Mouse (Mus musculus) limb, embryonic 15.5 days (tissue): Measurements from ENCODE around the gene P4ha1. TPM values are rescaled to one million over a fixed set of nuclear protein-coding genes. Genes with fewer than 3 reads are reported as not detected.

Experiments used
- ATAC-seq: fragments of 200-750 bp; cut with Nextera tagmentation; 2 replicates; pipeline ENCODE4 v1.8.0; 2017; ENCODE audit warnings: low read depth, moderate TSS enrichment; ENCODE audit not compliant: insufficient number of reproducible peaks, low FRiP score, low TSS enrichment
- H3K27ac ChIP-seq: fragments of 300-500 bp; sonication (generic); 2 replicates; pipeline ENCODE4 v1.5.1; 2015; ENCODE audit warnings: moderate library complexity, mild to moderate bottlenecking, inconsistent platforms
- H3K27me3 ChIP-seq: fragments of 300-500 bp; sonication (generic); 2 replicates; pipeline ENCODE4 v1.6.1; 2015; ENCODE audit warnings: inconsistent platforms
- H3K36me3 ChIP-seq: fragments of 300-500 bp; sonication (generic); 2 replicates; pipeline ENCODE4 v1.6.1; 2015; ENCODE audit warnings: inconsistent platforms
- H3K4me1 ChIP-seq: fragments of 300-500 bp; sonication (generic); 2 replicates; pipeline ENCODE4 v1.6.1; 2015; ENCODE audit warnings: inconsistent platforms
- H3K4me2 ChIP-seq: fragments of 300-500 bp; sonication (generic); 2 replicates; pipeline ENCODE4 v1.6.1; 2015; ENCODE audit warnings: mild to moderate bottlenecking, inconsistent platforms
- H3K4me3 ChIP-seq: fragments of 300-500 bp; sonication (generic); 2 replicates; pipeline ENCODE4 v1.5.1; 2015; ENCODE audit warnings: mild to moderate bottlenecking, inconsistent platforms
- H3K9ac ChIP-seq: fragments of 300-500 bp; sonication (generic); 2 replicates; pipeline ENCODE4 v1.6.1; 2015; ENCODE audit warnings: inconsistent platforms
- H3K9me3 ChIP-seq: fragments of 300-500 bp; sonication (generic); 2 replicates; pipeline ENCODE4 v1.6.1; 2016; ENCODE audit warnings: inconsistent platforms
- WGBS: fragments of 180-500 bp; shearing (Covaris S2); methylation state at CpG from one replicate; pipeline ENCODE4 v1.1.7; 2015; 5-methylcytosine and 5-hydroxymethylcytosine counted together
- polyA plus RNA-seq: library from polyadenylated mRNA; unstranded; fragments of >200 nt; fragmentation: Nextera tagmentation; extraction: Ambion mirVana; gene quantifications from 2 replicates; pipeline ENCODE4 v1.2.1, GENCODE M21; 2015

P4ha1 gene
- polyA plus RNA-seq = 146 and 152 TPM in 2 replicates

GRCm38 (mm10) chr10:59323100-59323487, at the start of gene P4ha1:
TSS of gene P4ha1 (plus strand) at chr10:59323296.
- peak; percentile 99 for ATAC-seq
- Histone ChIP-seq H3K4me2 (peak within 1 kb of the TSS; percentile 63), H3K9ac (peak within 1 kb of the TSS; percentile 87), H3K9me3 (no peaks in the 10 kb centered on the region), H3K4me1 (peaks cover 17% of the 10 kb centered on the region), H3K27ac (peak within 1 kb of the TSS; percentile 99), H3K4me3 (peak within 1 kb of the TSS; percentile 88), H3K27me3 (no peaks in the 10 kb centered on the region), H3K36me3 (no peaks in the 10 kb centered on the region)
- under 1% methylated on average over 38 of the region's 39 CpGs for WGBS

GRCm38 (mm10) chr10:59275745-59276144, 47.4 kb upstream of the P4ha1 start:
- H3K27me3 ChIP-seq = no peaks in the 10 kb centered on the region
- no peak overlapping the region for H3K4me3 ChIP-seq
- H3K4me2 ChIP-seq = no peak overlapping the region
- no peak overlapping the region for H3K27ac ChIP-seq
- no peaks in the 10 kb centered on the region for H3K4me1 ChIP-seq
- ATAC-seq = no peak
- H3K9ac ChIP-seq = no peak overlapping the region
- 77% methylated on average over 5 of the region's 5 CpGs for WGBS
- no peaks in the 10 kb centered on the region for H3K9me3 ChIP-seq
- H3K36me3 ChIP-seq = no peaks in the 10 kb centered on the region

GRCm38 (mm10) chr10:59277116-59277515, 46.0 kb upstream of the P4ha1 start:
- Histone ChIP-seq H3K4me2 (no peak overlapping the region), H3K27ac (no peak overlapping the region), H3K36me3 (no peaks in the 10 kb centered on the region), H3K27me3 (no peaks in the 10 kb centered on the region), H3K4me3 (no peak overlapping the region), H3K4me1 (no peaks in the 10 kb centered on the region), H3K9ac (no peak overlapping the region), H3K9me3 (no peaks in the 10 kb centered on the region)
- 49% methylated on average over 10 of the region's 10 CpGs for WGBS
- ATAC-seq = no peak

DNA sequence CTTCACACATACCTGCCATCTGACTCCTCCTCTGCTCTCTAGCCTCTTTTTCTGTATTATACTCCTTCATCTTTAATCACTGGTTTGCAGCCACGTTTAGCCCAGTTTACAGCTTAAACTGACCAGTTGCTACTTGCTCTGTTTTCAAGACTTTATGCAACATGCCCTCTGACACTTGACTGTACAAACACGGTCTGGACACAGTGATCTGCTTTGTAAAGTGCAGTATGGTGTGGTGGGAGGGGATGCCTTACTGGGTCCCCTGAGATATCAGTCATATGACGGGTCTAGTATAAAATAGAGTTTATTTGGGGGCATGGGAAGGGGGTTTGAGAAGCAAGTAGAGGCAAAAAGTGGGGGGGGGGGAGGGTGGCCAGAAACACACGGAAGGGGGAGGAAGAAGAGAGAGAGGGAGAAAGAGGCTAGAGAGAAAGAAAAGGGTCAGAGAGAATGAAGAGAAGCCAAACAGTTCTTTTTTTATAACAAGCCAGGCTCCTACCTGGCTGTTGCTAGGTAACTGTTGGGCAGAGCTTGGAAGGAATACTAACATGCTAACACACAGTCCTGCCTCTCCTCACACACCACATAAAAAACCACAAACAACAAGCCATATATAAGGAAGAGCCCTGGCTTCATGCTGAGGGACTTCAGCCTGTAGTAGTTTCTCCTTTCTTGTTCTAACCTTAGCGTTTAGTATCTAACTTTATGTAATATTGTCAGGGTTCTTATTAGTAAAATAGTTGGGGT, 45.2 kb upstream of the P4ha1 start:
- no peak overlapping the region for H3K4me2 ChIP-seq
- H3K9ac ChIP-seq = no peak overlapping the region
- no peaks in the 10 kb centered on the region for H3K9me3 ChIP-seq
- no peaks in the 10 kb centered on the region for H3K27me3 ChIP-seq
- H3K4me1 ChIP-seq = no peaks in the 10 kb centered on the region
- H3K4me3 ChIP-seq = no peak overlapping the region
- H3K36me3 ChIP-seq = no peaks in the 10 kb centered on the region
- WGBS = 53% methylated on average over 4 of the region's 5 CpGs
- no peak for ATAC-seq
- no peak overlapping the region for H3K27ac ChIP-seq

GRCm38 (mm10) chr10:59283164-59283563, 39.9 kb upstream of the P4ha1 start:
- no peaks in the 10 kb centered on the region for H3K27me3 ChIP-seq
- H3K9me3 ChIP-seq = no peaks in the 10 kb centered on the region
- ATAC-seq = no peak
- peaks cover 4% of the 10 kb centered on the region; the same call in 1 of the 2 replicates for H3K4me1 ChIP-seq
- H3K27ac ChIP-seq = no peak overlapping the region
- H3K4me3 ChIP-seq = no peak overlapping the region
- H3K4me2 ChIP-seq = no peak overlapping the region
- no peaks in the 10 kb centered on the region for H3K36me3 ChIP-seq
- 68% methylated on average over 3 of the region's 3 CpGs for WGBS
- H3K9ac ChIP-seq = no peak overlapping the region

DNA sequence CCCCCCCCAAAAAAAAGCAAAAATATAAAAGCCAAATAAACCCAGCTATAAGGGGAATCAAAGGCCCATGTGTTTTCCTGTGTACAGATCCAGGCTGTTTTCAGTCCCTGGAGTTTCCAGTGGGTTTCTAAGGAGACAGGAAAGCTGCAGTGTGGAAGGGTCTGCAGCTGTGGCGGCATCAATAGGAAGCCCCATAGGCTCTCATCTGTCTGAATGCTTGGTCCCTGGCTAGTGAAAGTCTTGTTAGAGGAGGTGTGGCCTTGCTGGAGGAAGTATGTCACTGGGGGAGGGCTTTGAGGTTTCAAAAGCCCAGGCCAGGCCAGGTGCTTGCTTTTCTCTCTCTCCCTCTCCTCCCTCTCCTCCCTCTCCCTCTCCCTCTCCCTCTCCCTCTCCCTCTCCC, 39.3 kb upstream of the P4ha1 start:
- no peak overlapping the region for H3K4me3 ChIP-seq
- H3K9ac ChIP-seq = no peak overlapping the region
- no peak for ATAC-seq
- H3K9me3 ChIP-seq = no peaks in the 10 kb centered on the region
- no peaks in the 10 kb centered on the region for H3K27me3 ChIP-seq
- H3K4me2 ChIP-seq = no peak overlapping the region
- peaks cover 4% of the 10 kb centered on the region; the same call in 1 of the 2 replicates for H3K4me1 ChIP-seq
- no peak overlapping the region for H3K27ac ChIP-seq
- no peaks in the 10 kb centered on the region for H3K36me3 ChIP-seq
- 78% methylated on average over 1 of the region's 1 CpGs for WGBS

- no peak overlapping the region for H3K9ac ChIP-seq
- peaks cover 4% of the 10 kb centered on the region; the same call in 1 of the 2 replicates for H3K4me1 ChIP-seq
- WGBS = 54% methylated on average over 5 of the region's 5 CpGs
- ATAC-seq = peak; percentile 12; the same call in 1 of the 2 replicates
- H3K27ac ChIP-seq = 0 out of 2 replicates have a peak overlapping the region, but pooled peaks have one; percentile 11
- no peak overlapping the region for H3K4me3 ChIP-seq
- H3K27me3 ChIP-seq = no peaks in the 10 kb centered on the region
- no peaks in the 10 kb centered on the region for H3K9me3 ChIP-seq
- H3K36me3 ChIP-seq = no peaks in the 10 kb centered on the region
- H3K4me2 ChIP-seq = no peak overlapping the region
Observed at GRCm38 (mm10) chr10:59285530-59285929, 37.6 kb upstream of the P4ha1 start.

DNA sequence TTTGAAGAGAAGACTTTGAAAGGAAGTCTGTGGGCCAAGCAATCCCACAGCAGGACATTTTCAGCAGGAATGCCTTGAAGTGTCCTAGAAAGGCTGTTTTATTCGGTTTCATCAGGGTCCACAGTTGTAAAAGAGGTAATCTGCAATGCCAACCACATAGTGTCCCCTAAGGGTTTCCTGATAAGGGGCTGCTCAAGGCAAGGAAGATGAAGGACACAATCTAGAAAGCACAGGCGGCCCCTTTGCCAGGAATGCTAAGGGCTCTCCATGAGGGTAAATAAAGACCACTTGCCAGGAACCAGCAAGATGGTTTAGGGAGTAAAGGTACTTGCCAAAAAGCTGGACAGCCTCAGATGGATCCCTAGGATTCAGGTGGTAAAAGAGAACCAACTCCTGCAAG, 35.8 kb upstream of the P4ha1 start:
- Histone ChIP-seq H3K4me1 (peaks cover 4% of the 10 kb centered on the region; the same call in 1 of the 2 replicates), H3K27me3 (no peaks in the 10 kb centered on the region), H3K4me2 (no peak overlapping the region), H3K27ac (no peak overlapping the region), H3K9me3 (no peaks in the 10 kb centered on the region), H3K36me3 (no peaks in the 10 kb centered on the region), H3K4me3 (no peak overlapping the region), H3K9ac (no peak overlapping the region)
- WGBS = 42% methylated on average over 2 of the region's 2 CpGs
- ATAC-seq = no peak

DNA sequence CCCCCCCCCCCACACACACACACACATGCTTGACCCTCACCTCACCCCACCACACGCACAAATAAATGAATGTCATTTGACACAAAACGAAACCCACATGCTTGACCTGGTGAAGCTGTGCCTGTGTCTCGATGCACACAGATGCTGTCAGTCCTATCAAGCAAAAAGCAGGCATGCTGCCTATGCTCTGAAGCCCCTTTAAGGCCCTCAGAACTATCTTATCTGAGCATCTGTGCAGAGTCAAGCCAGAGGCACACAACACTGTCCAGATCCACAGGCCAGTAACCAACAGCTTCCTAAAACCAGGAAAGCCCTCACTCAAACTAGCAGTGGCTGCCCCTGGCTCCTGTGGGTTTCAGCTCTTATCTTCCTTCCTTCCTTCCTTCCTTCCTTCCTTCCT, 35.4 kb upstream of the P4ha1 start:
- Histone ChIP-seq H3K36me3 (no peaks in the 10 kb centered on the region), H3K4me2 (no peak overlapping the region), H3K9ac (no peak overlapping the region), H3K4me3 (no peak overlapping the region), H3K4me1 (peaks cover 4% of the 10 kb centered on the region; the same call in 1 of the 2 replicates), H3K27ac (no peak overlapping the region), H3K9me3 (no peaks in the 10 kb centered on the region), H3K27me3 (no peaks in the 10 kb centered on the region)
- 40% methylated on average over 3 of the region's 3 CpGs for WGBS
- ATAC-seq = no peak

- no peak overlapping the region for H3K4me3 ChIP-seq
- no peaks in the 10 kb centered on the region for H3K36me3 ChIP-seq
- no peak overlapping the region for H3K9ac ChIP-seq
- ATAC-seq = no peak
- H3K27me3 ChIP-seq = no peaks in the 10 kb centered on the region
- no peak overlapping the region for H3K4me2 ChIP-seq
- no peaks in the 10 kb centered on the region for H3K9me3 ChIP-seq
- WGBS = 55% methylated on average over 8 of the region's 8 CpGs
- no peak overlapping the region for H3K27ac ChIP-seq
- peaks cover 4% of the 10 kb centered on the region; the same call in 1 of the 2 replicates for H3K4me1 ChIP-seq
Observed at GRCm38 (mm10) chr10:59289062-59289461, 34.0 kb upstream of the P4ha1 start.

DNA sequence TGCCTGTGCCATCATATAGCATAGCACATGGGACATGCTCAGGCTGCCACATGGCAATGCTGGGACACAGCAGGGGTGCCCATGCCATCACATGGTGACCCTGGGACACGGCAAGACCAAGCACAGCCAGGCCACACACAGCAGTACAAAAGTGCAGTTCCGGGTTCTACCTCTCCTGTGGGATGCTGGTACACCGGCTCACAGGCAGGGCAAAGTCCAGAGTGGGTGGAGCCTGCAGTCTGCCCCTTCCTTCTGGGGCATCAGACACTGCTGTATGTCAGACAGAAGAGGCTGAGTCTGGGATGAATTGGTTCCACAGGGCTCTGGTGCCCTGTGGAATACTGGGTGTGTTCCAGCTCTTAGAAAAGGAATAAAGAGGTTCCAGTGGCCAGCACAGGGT, 31.6 kb upstream of the P4ha1 start:
- Histone ChIP-seq H3K36me3 (no peaks in the 10 kb centered on the region), H3K9me3 (no peaks in the 10 kb centered on the region), H3K27ac (no peak overlapping the region), H3K9ac (no peak overlapping the region), H3K4me1 (peaks cover 5% of the 10 kb centered on the region), H3K4me3 (no peak overlapping the region), H3K4me2 (no peak overlapping the region), H3K27me3 (no peaks in the 10 kb centered on the region)
- 45% methylated on average over 3 of the region's 3 CpGs for WGBS
- no peak for ATAC-seq

DNA sequence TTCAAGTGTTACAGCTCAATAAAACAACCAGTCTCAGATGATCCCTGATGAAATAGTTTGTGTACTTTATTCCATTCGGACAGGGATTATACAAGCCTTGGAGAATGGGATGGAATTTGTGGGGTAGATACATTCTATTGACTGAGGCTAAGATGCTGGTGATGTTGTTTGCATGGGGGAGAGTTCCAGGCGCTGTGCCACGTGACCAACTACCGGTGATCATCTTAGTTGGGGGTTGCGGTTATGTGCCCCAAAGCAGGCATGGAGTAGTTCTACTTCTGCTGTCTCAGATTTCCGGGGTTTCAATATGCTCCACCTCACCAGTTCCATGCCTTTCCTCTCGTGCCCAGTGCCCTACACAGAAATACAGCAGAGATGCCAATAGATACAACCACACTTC, 31.0 kb upstream of the P4ha1 start:
- Histone ChIP-seq H3K4me2 (no peak overlapping the region), H3K4me1 (peaks cover 5% of the 10 kb centered on the region), H3K36me3 (no peaks in the 10 kb centered on the region), H3K27ac (no peak overlapping the region), H3K9ac (no peak overlapping the region), H3K9me3 (no peaks in the 10 kb centered on the region), H3K27me3 (no peaks in the 10 kb centered on the region), H3K4me3 (no peak overlapping the region)
- ATAC-seq = no peak
- 86% methylated on average over 7 of the region's 7 CpGs for WGBS
